In genomic region chr19:19921109-19921508, GRCm38 (mm10) we compare ENCODE assay signal across 20 mouse cellular contexts.
"Had no signal": no experiment of that assay in that cellular context is flagged by ENCODE, and none has a peak within 500 bp of the region (broad histone marks: within the 10 kb centered on the region; RNA-seq: fewer than 3 reads in every experiment).

No protein-coding gene starts in this region.

- H3K4me3 ChIP-seq: lung, embryonic 15.5 days; megakaryocyte, embryonic 14.5 days; midbrain, embryonic 13.5 days; midbrain, embryonic 15.5 days; neural tube, embryonic 12.5 days; stomach, embryonic 15.5 days had no signal

- H3K9ac ChIP-seq: lung, embryonic 15.5 days; midbrain, embryonic 13.5 days; midbrain, embryonic 15.5 days; neural tube, embryonic 12.5 days; stomach, embryonic 15.5 days had no signal

- H3K4me2 ChIP-seq: lung, embryonic 15.5 days; midbrain, embryonic 11.5 days; midbrain, embryonic 13.5 days; midbrain, embryonic 15.5 days; neural tube, embryonic 12.5 days; stomach, embryonic 15.5 days had no signal

- H3K36me3 ChIP-seq: lung, embryonic 15.5 days; midbrain, embryonic 13.5 days; midbrain, embryonic 15.5 days; neural tube, embryonic 12.5 days; stomach, embryonic 15.5 days had no signal

- H3K27me3 ChIP-seq: lung, embryonic 15.5 days; megakaryocyte, embryonic 14.5 days; midbrain, embryonic 13.5 days; midbrain, embryonic 15.5 days; neural tube, embryonic 12.5 days; stomach, embryonic 15.5 days had no signal

- H3K4me1 ChIP-seq: lung, embryonic 15.5 days; megakaryocyte, embryonic 14.5 days; midbrain, embryonic 13.5 days; midbrain, embryonic 15.5 days; neural tube, embryonic 12.5 days; stomach, embryonic 15.5 days had no signal

- DNase-seq: lung, adult 2 months; lung, postnatal 14 days; lung, postnatal 36 days; retina, postnatal 1 day; right cerebral cortex, adult 18-20 months; right cerebral cortex, postnatal 25 days; right cerebral cortex, postnatal 4 days; thymus, adult 2 months; thymus, postnatal 25 days; thymus, postnatal 4 days had no signal

- H3K9me3 ChIP-seq: lung, embryonic 15.5 days; midbrain, embryonic 13.5 days; midbrain, embryonic 15.5 days; neural tube, embryonic 12.5 days; stomach, embryonic 15.5 days had no signal

- H3K27ac ChIP-seq: lung, embryonic 15.5 days; macrophage; midbrain, embryonic 13.5 days; midbrain, embryonic 15.5 days; neural tube, embryonic 12.5 days; stomach, embryonic 15.5 days; stomach, postnatal 0 days had no signal

- ATAC-seq: lung, postnatal 0 days; midbrain, embryonic 13.5 days; midbrain, embryonic 15.5 days had no signal
